In genomic region chr5:136173606-136174463, GRCm38 (mm10) we compare ENCODE assay signal across 8 mouse cellular contexts. TPM values are rescaled to one million over a fixed set of nuclear protein-coding genes. Genes with fewer than 3 reads are reported as not detected.
DNase-seq lines count a peak whose midpoint lies in the region; ATAC-seq and TF ChIP-seq lines count a peak whose summit lies in the region.

No protein-coding gene starts in this region.

- H3K9ac ChIP-seq in heart, embryonic 15.5 days = no peak overlapping the region
- no peak overlapping the region for H3K9ac ChIP-seq in heart, embryonic 12.5 days

- peak overlapping the region; percentile 31; the same call in 1 of the 2 replicates for H3K27ac ChIP-seq in heart, embryonic 15.5 days
- H3K27ac ChIP-seq in heart, embryonic 12.5 days (ENCODE audit: poor library complexity, severe bottlenecking) = no peak overlapping the region
- no peak overlapping the region for H3K27ac ChIP-seq in cerebellum, adult 2 months (ENCODE audit: insufficient read depth, low read length)

- H3K36me3 ChIP-seq in heart, embryonic 15.5 days = peaks cover 5% of the 10 kb centered on the region
- H3K36me3 ChIP-seq in heart, embryonic 12.5 days = peaks cover 13% of the 10 kb centered on the region
- peaks cover 34% of the 10 kb centered on the region for H3K36me3 ChIP-seq in G1E (replicated peaks)

- no peak overlapping the region for H3K4me2 ChIP-seq in heart, embryonic 15.5 days
- no peak overlapping the region for H3K4me2 ChIP-seq in heart, embryonic 12.5 days

- 42% methylated on average over 9 of the region's 9 CpGs for WGBS in heart, embryonic 15.5 days
- WGBS in heart, embryonic 12.5 days = 41% methylated on average over 9 of the region's 9 CpGs
- WGBS in cerebellum, adult 2 months = 7% methylated on average over 9 of the region's 9 CpGs

- no peak for TF ChIP-seq CTCF in G1E (IDR thresholded peaks at IDR 0.05; ENCODE audit: low read depth, low read length)
- TF ChIP-seq CTCF in cerebellum, adult 2 months (IDR thresholded peaks at IDR 0.05; ENCODE audit: borderline replicate concordance, insufficient read depth, low read depth, low read length) = no peak

- TF ChIP-seq POLR2A in cerebellum, adult 2 months (IDR thresholded peaks at IDR 0.05; ENCODE audit: borderline replicate concordance, insufficient read depth, low read length) = no peak

- H3K4me3 ChIP-seq in heart, embryonic 15.5 days = no peak overlapping the region
- no peak overlapping the region for H3K4me3 ChIP-seq in heart, embryonic 12.5 days
- H3K4me3 ChIP-seq in G1E (ENCODE audit: low read depth, low read length) = peak overlapping the region; percentile 20; the same call in 1 of the 2 replicates
- no peak overlapping the region for H3K4me3 ChIP-seq in cerebellum, adult 2 months (replicated peaks; ENCODE audit: insufficient read depth, low read depth, low read length)

- H3K27me3 ChIP-seq in heart, embryonic 15.5 days = 0 out of 2 replicates have a peak, but pooled peaks cover 3% of the 10 kb centered on the region
- no peaks in the 10 kb centered on the region for H3K27me3 ChIP-seq in heart, embryonic 12.5 days (replicated peaks)
- H3K27me3 ChIP-seq in G1E (ENCODE audit: insufficient read depth, low read length) = no peaks in the 10 kb centered on the region
- H3K27me3 ChIP-seq in cerebellum, adult 2 months (ENCODE audit: control insufficient read depth, insufficient read depth, low read length) = no peaks in the 10 kb centered on the region

- no peak for ATAC-seq in heart, embryonic 15.5 days (replicated peaks; ENCODE audit: insufficient number of reproducible peaks, insufficient read depth, low FRiP score, low read depth)
- no peak for ATAC-seq in heart, embryonic 12.5 days (ENCODE audit: insufficient number of reproducible peaks, low FRiP score)
- ATAC-seq in G1E (ENCODE audit: extremely low read depth, insufficient number of reproducible peaks, low FRiP score, poor library complexity, severe bottlenecking) = no peak
- ATAC-seq in erythroblast, adult 5-6 weeks (replicated peaks; ENCODE audit: low FRiP score, poor library complexity, severe bottlenecking) = no peak

- no peak for DNase-seq in G1E (ENCODE audit: low spot score)
- peak; percentile 71 to 73 for DNase-seq in cerebellum, adult 2 months
- DNase-seq in kidney, postnatal 10 days = peak; percentile 79
- DNase-seq in lung, postnatal 4 days = peak; percentile 87 to 94
- peak; percentile 75 for DNase-seq in thymus, postnatal 0 days (ENCODE audit: low spot score)

- peaks cover 24% of the 10 kb centered on the region for H3K4me1 ChIP-seq in heart, embryonic 15.5 days (replicated peaks)
- H3K4me1 ChIP-seq in heart, embryonic 12.5 days (replicated peaks) = peaks cover 15% of the 10 kb centered on the region
- H3K4me1 ChIP-seq in G1E (ENCODE audit: insufficient read depth, low read depth, low read length) = peaks cover 57% of the 10 kb centered on the region
- H3K4me1 ChIP-seq in cerebellum, adult 2 months (ENCODE audit: control insufficient read depth, insufficient read depth, low read length) = peaks cover 10% of the 10 kb centered on the region

- H3K9me3 ChIP-seq in heart, embryonic 15.5 days (replicated peaks) = no peaks in the 10 kb centered on the region
- H3K9me3 ChIP-seq in heart, embryonic 12.5 days (replicated peaks) = no peaks in the 10 kb centered on the region
- H3K9me3 ChIP-seq in G1E (replicated peaks) = no peaks in the 10 kb centered on the region

RNA-seq across cellular contexts. Expression of gene Orai2, which starts 3.3 kb away (rescaled TPM):
- polyA plus RNA-seq in heart, embryonic 15.5 days (2015; fragmentation: Nextera tagmentation; extraction: Ambion mirVana) = 1.9 and 4.5 TPM in 2 replicates
- polyA plus RNA-seq in heart, embryonic 12.5 days (2016; fragmentation: Nextera tagmentation; extraction: Ambion mirVana) = 3.0 and 3.1 TPM in 2 replicates
- total RNA-seq in G1E (2014; fragmentation: Nextera tagmentation) = 53.1 and 56.3 TPM in 2 replicates
- 43.4 and 43.8 TPM in 2 replicates for total RNA-seq in G1E (2017)
- 50.2 and 53.8 TPM in 2 replicates for polyA plus RNA-seq in G1E (2012)
- polyA plus RNA-seq in cerebellum, adult 2 months (2012; rRNA removed) = 64.9 and 66.9 TPM in 2 replicates
- 54.7 and 67.8 TPM in 2 replicates for polyA plus RNA-seq in thymus, postnatal 0 days (2015; fragmentation: Nextera tagmentation; extraction: Ambion mirVana)
- 6.9 and 13.1 TPM in 2 replicates for total RNA-seq in erythroblast, adult 5-6 weeks (2015; ENCODE audit: low replicate concordance)
- 6.4 and 10.6 TPM in 2 replicates for total RNA-seq in erythroblast, adult 5-6 weeks (2017; ENCODE audit: low replicate concordance)

RNA-seq across cellular contexts. Expression of gene Prkrip1, which starts 24.9 kb away (rescaled TPM):
- 33.6 and 34.6 TPM in 2 replicates for polyA plus RNA-seq in heart, embryonic 15.5 days (2015; fragmentation: Nextera tagmentation; extraction: Ambion mirVana)
- 41.8 and 48.1 TPM in 2 replicates for polyA plus RNA-seq in heart, embryonic 12.5 days (2016; fragmentation: Nextera tagmentation; extraction: Ambion mirVana)
- total RNA-seq in G1E (2014; fragmentation: Nextera tagmentation) (12.8 and 13.1 TPM in 2 replicates), G1E (2017) (47.5 and 55.5 TPM in 2 replicates)
- polyA plus RNA-seq in G1E (2012) = 52.3 and 64.5 TPM in 2 replicates
- polyA plus RNA-seq in cerebellum, adult 2 months (2012; rRNA removed) = 36.2 and 38.0 TPM in 2 replicates
- polyA plus RNA-seq in thymus, postnatal 0 days (2015; fragmentation: Nextera tagmentation; extraction: Ambion mirVana) = 60.0 and 65.9 TPM in 2 replicates
- total RNA-seq in erythroblast, adult 5-6 weeks (2015; ENCODE audit: low replicate concordance) = 1.5 and 6.1 TPM in 2 replicates
- total RNA-seq in erythroblast, adult 5-6 weeks (2017; ENCODE audit: low replicate concordance) = 4.9 and 14.5 TPM in 2 replicates

RNA-seq across cellular contexts. Expression of gene Alkbh4, which starts 37.9 kb away (rescaled TPM):
- 10.2 and 13.1 TPM in 2 replicates for polyA plus RNA-seq in heart, embryonic 15.5 days (2015; fragmentation: Nextera tagmentation; extraction: Ambion mirVana)
- 14.4 and 16.8 TPM in 2 replicates for polyA plus RNA-seq in heart, embryonic 12.5 days (2016; fragmentation: Nextera tagmentation; extraction: Ambion mirVana)
- total RNA-seq in G1E (2014; fragmentation: Nextera tagmentation) (21.9 and 24.5 TPM in 2 replicates), G1E (2017) (12.4 and 16.4 TPM in 2 replicates)
- 36.8 and 38.6 TPM in 2 replicates for polyA plus RNA-seq in G1E (2012)
- polyA plus RNA-seq in cerebellum, adult 2 months (2012; rRNA removed) = 15.7 and 17.2 TPM in 2 replicates
- 38.0 and 38.5 TPM in 2 replicates for polyA plus RNA-seq in thymus, postnatal 0 days (2015; fragmentation: Nextera tagmentation; extraction: Ambion mirVana)
- total RNA-seq in erythroblast, adult 5-6 weeks (2015; ENCODE audit: low replicate concordance) = 7.7 and 10.7 TPM in 2 replicates
- 2.2 and 3.4 TPM in 2 replicates for total RNA-seq in erythroblast, adult 5-6 weeks (2017; ENCODE audit: low replicate concordance)

RNA-seq across cellular contexts. Expression of gene Lrwd1, which starts 38.0 kb away (rescaled TPM):
- polyA plus RNA-seq in heart, embryonic 15.5 days (2015; fragmentation: Nextera tagmentation; extraction: Ambion mirVana) = 15.1 and 22.5 TPM in 2 replicates
- polyA plus RNA-seq in heart, embryonic 12.5 days (2016; fragmentation: Nextera tagmentation; extraction: Ambion mirVana) = 20.9 and 21.8 TPM in 2 replicates
- total RNA-seq in G1E (2014; fragmentation: Nextera tagmentation) (16.6 and 16.9 TPM in 2 replicates), G1E (2017) (43.3 and 51.8 TPM in 2 replicates)
- polyA plus RNA-seq in G1E (2012) = 92.6 and 112 TPM in 2 replicates
- 21.5 and 23.7 TPM in 2 replicates for polyA plus RNA-seq in cerebellum, adult 2 months (2012; rRNA removed)
- 66.5 and 67.6 TPM in 2 replicates for polyA plus RNA-seq in thymus, postnatal 0 days (2015; fragmentation: Nextera tagmentation; extraction: Ambion mirVana)
- total RNA-seq in erythroblast, adult 5-6 weeks (2015; ENCODE audit: low replicate concordance) = 2.9 and 24.2 TPM in 2 replicates
- 11.9 and 14.8 TPM in 2 replicates for total RNA-seq in erythroblast, adult 5-6 weeks (2017; ENCODE audit: low replicate concordance)

RNA-seq across cellular contexts. Expression of gene Polr2j, which starts 57.4 kb away (rescaled TPM):
- polyA plus RNA-seq in heart, embryonic 15.5 days (2015; fragmentation: Nextera tagmentation; extraction: Ambion mirVana) = 135 and 140 TPM in 2 replicates
- 147 and 161 TPM in 2 replicates for polyA plus RNA-seq in heart, embryonic 12.5 days (2016; fragmentation: Nextera tagmentation; extraction: Ambion mirVana)
- total RNA-seq in G1E (2014; fragmentation: Nextera tagmentation) (71.5 and 76.8 TPM in 2 replicates), G1E (2017) (192 and 216 TPM in 2 replicates)
- 99.2 and 163 TPM in 2 replicates for polyA plus RNA-seq in G1E (2012)
- 121 and 123 TPM in 2 replicates for polyA plus RNA-seq in cerebellum, adult 2 months (2012; rRNA removed)
- 312 and 321 TPM in 2 replicates for polyA plus RNA-seq in thymus, postnatal 0 days (2015; fragmentation: Nextera tagmentation; extraction: Ambion mirVana)
- total RNA-seq in erythroblast, adult 5-6 weeks (2015; ENCODE audit: low replicate concordance) = 34.6 and 42.0 TPM in 2 replicates
- total RNA-seq in erythroblast, adult 5-6 weeks (2017; ENCODE audit: low replicate concordance) = 24.1 and 62.5 TPM in 2 replicates
